Mouse (Mus musculus) liver, postnatal 0 days (tissue): ENCODE data around the gene Lats2.

Source experiments
- CTCF ChIP-seq: sonication (generic); IDR thresholded peaks from 2 replicates; pipeline ENCODE4 v1.5.1; 2016; ENCODE audit warnings: antibody characterized with exemption, low read depth
- EP300 ChIP-seq: IDR thresholded peaks from 2 replicates; pipeline ENCODE4 v1.6.1; 2016; ENCODE audit warnings: antibody characterized with exemption, low read depth, mild to moderate bottlenecking

GRCm38 (mm10) chr14:57711059-57711458, 47.1 kb downstream of the Lats2 start:
- TF ChIP-seq CTCF (no peak), EP300 (no peak)
